8 mouse cellular contexts compared by ENCODE assay signal in genomic region chr3:146150058-146150400, GRCm38 (mm10). TPM values are rescaled to one million over a fixed set of nuclear protein-coding genes. Genes with fewer than 3 reads are reported as not detected.
A peak's percentile ranks its signal among the peaks of the same experiment; 100 is the strongest.
DNase-seq lines count a peak whose midpoint lies in the region; ATAC-seq lines count a peak whose summit lies in the region.

No protein-coding gene starts in this region.

- peak; percentile 28 for DNase-seq in ZHBTc4 (ENCODE audit: low read depth, low spot score)
- DNase-seq in kidney, postnatal 14 days: peak; percentile 47
- peak; percentile 71 to 77 for DNase-seq in spleen, adult 18-20 months
- DNase-seq in right cerebral cortex, postnatal 25 days: no peak
- no peak for DNase-seq in left cerebral cortex, adult 18-20 months (ENCODE audit: low spot score in 2 of 2)

- WGBS in embryonic facial prominence, embryonic 12.5 days: under 1% methylated on average over 26 of the region's 26 CpGs
- WGBS in heart, embryonic 15.5 days: 0% methylated on average over 26 of the region's 26 CpGs
- WGBS in macrophage (ENCODE audit: missing documents): under 1% methylated on average over 26 of the region's 26 CpGs

- peak overlapping the region; percentile 96 for H3K4me2 ChIP-seq in embryonic facial prominence, embryonic 12.5 days (replicated peaks)
- peak overlapping the region; percentile 98 for H3K4me2 ChIP-seq in heart, embryonic 15.5 days

- peaks cover 28% of the 10 kb centered on the region for H3K27me3 ChIP-seq in embryonic facial prominence, embryonic 12.5 days
- H3K27me3 ChIP-seq in heart, embryonic 15.5 days: peaks cover 18% of the 10 kb centered on the region; the same call in 1 of the 2 replicates

- H3K27ac ChIP-seq in embryonic facial prominence, embryonic 12.5 days: no peak overlapping the region
- H3K27ac ChIP-seq in heart, embryonic 15.5 days: peak overlapping the region; percentile 5; the same call in 1 of the 2 replicates
- peak overlapping the region; percentile 84 for H3K27ac ChIP-seq in macrophage

- ATAC-seq in embryonic facial prominence, embryonic 12.5 days (ENCODE audit: insufficient number of reproducible peaks, insufficient read depth, low FRiP score, low TSS enrichment): 0 out of 2 replicates have a peak, but pooled peaks have one; percentile 24
- ATAC-seq in heart, embryonic 15.5 days (replicated peaks; ENCODE audit: insufficient number of reproducible peaks, insufficient read depth, low FRiP score, low read depth): peak; percentile 38; the same call in 1 of the 2 replicates

- peak overlapping the region; percentile 50 for H3K9ac ChIP-seq in embryonic facial prominence, embryonic 12.5 days
- peak overlapping the region; percentile 53 for H3K9ac ChIP-seq in heart, embryonic 15.5 days

- H3K9me3 ChIP-seq in embryonic facial prominence, embryonic 12.5 days: peaks cover 4% of the 10 kb centered on the region; the same call in 1 of the 2 replicates
- H3K9me3 ChIP-seq in heart, embryonic 15.5 days (replicated peaks): no peaks in the 10 kb centered on the region

- H3K4me1 ChIP-seq in embryonic facial prominence, embryonic 12.5 days: peaks cover 22% of the 10 kb centered on the region
- H3K4me1 ChIP-seq in heart, embryonic 15.5 days (replicated peaks): peaks cover 17% of the 10 kb centered on the region

- H3K4me3 ChIP-seq in embryonic facial prominence, embryonic 12.5 days: peak overlapping the region; percentile 43
- H3K4me3 ChIP-seq in heart, embryonic 15.5 days: peak overlapping the region; percentile 55
- H3K4me3 ChIP-seq in macrophage (ENCODE audit: inconsistent target): peak overlapping the region; percentile 88

- H3K36me3 ChIP-seq in embryonic facial prominence, embryonic 12.5 days: no peaks in the 10 kb centered on the region
- H3K36me3 ChIP-seq in heart, embryonic 15.5 days: no peaks in the 10 kb centered on the region
- H3K36me3 ChIP-seq in macrophage (ENCODE audit: inconsistent target): no peaks in the 10 kb centered on the region

- peaks cover 46% of the 10 kb centered on the region for H3K79me2 ChIP-seq in macrophage (ENCODE audit: inconsistent target)

RNA-seq across cellular contexts. Expression of gene Mcoln2, which starts 0.4 kb away (rescaled TPM):
- 0.27 and 0.88 TPM in 2 replicates for polyA plus RNA-seq in embryonic facial prominence, embryonic 12.5 days (2016; fragmentation: Nextera tagmentation; extraction: Ambion mirVana)
- 0.35 and 1.7 TPM in 2 replicates for polyA plus RNA-seq in heart, embryonic 15.5 days (2015; fragmentation: Nextera tagmentation; extraction: Ambion mirVana)
- total RNA-seq in macrophage (2018; cell fraction: chromatin; rRNA removed): 1,000 to 10,000 TPM in 5 of 26 experiments, 100 to 1,000 TPM in 21; 274 to 1,392 (median 527) TPM
- total RNA-seq in macrophage (2018; cell fraction: cytosol; rRNA removed): 100 to 1,000 TPM in 14 of 26 experiments, 10 to 100 TPM in 12; 64.0 to 184 (median 105) TPM
- total RNA-seq in macrophage (2018; cell fraction: nucleus; rRNA removed): 1,000 to 10,000 TPM in 2 of 26 experiments, 100 to 1,000 TPM in 24; 189 to 1,164 (median 456) TPM
- polyA plus RNA-seq in macrophage (2018): 49.3 to 81.1 TPM (median 53.6 TPM) in 3 replicates
- not detected for total RNA-seq in left cerebral cortex, adult 18-20 months (2021)

RNA-seq across cellular contexts. Expression of gene Mcoln3, which starts 32.8 kb away (rescaled TPM):
- 5.3 and 5.8 TPM in 2 replicates for polyA plus RNA-seq in embryonic facial prominence, embryonic 12.5 days (2016; fragmentation: Nextera tagmentation; extraction: Ambion mirVana)
- polyA plus RNA-seq in heart, embryonic 15.5 days (2015; fragmentation: Nextera tagmentation; extraction: Ambion mirVana): 0.73 and 1.1 TPM in 2 replicates
- 10 to 100 TPM; 12.0 to 95.0 (median 30.7) TPM for total RNA-seq in macrophage (2018; cell fraction: chromatin; rRNA removed)
- total RNA-seq in macrophage (2018; cell fraction: cytosol; rRNA removed): 100 to 1,000 TPM in 2 of 26 experiments, 10 to 100 TPM in 24; 10.4 to 108 (median 39.3) TPM
- 100 to 1,000 TPM in 3 of 26 experiments, 10 to 100 TPM in 23; 12.2 to 121 (median 39.6) TPM for total RNA-seq in macrophage (2018; cell fraction: nucleus; rRNA removed)
- 38.3 to 114 TPM (median 88.0 TPM) in 3 replicates for polyA plus RNA-seq in macrophage (2018)
- total RNA-seq in left cerebral cortex, adult 18-20 months (2021): not detected

RNA-seq across cellular contexts. Expression of gene Wdr63, which starts 42.1 kb away (rescaled TPM):
- polyA plus RNA-seq in embryonic facial prominence, embryonic 12.5 days (2016; fragmentation: Nextera tagmentation; extraction: Ambion mirVana): 0.14 and 0.17 TPM in 2 replicates
- 0.09 and 0.19 TPM in 2 replicates for polyA plus RNA-seq in heart, embryonic 15.5 days (2015; fragmentation: Nextera tagmentation; extraction: Ambion mirVana)
- total RNA-seq in macrophage (2018; cell fraction: chromatin; rRNA removed): 1 to 10 TPM in 9 of 26 experiments, under 1 TPM in 16, not detected in 1; 0.22 to 2.2 (median 0.74) TPM
- under 1 TPM; 0.06 to 0.58 (median 0.14) TPM for total RNA-seq in macrophage (2018; cell fraction: cytosol; rRNA removed)
- 1 to 10 TPM in 2 of 26 experiments, under 1 TPM in 23, not detected in 1; 0.17 to 1.9 (median 0.45) TPM for total RNA-seq in macrophage (2018; cell fraction: nucleus; rRNA removed)
- polyA plus RNA-seq in macrophage (2018): 0.07 to 0.27 TPM (median 0.10 TPM) in 3 replicates
- under 1 TPM in 1 of 2 experiments, not detected in 1; 0.37 TPM for total RNA-seq in left cerebral cortex, adult 18-20 months (2021)

Comparison
In these comparisons a context has a peak if more than half of its experiments do, and no peak if none do; other contexts are left out.
1. DNase-seq: peak in ZHBTc4 (single experiment), kidney, postnatal 14 days (single experiment) and spleen, adult 18-20 months (2 of 2); none in right cerebral cortex, postnatal 25 days (single experiment) and left cerebral cortex, adult 18-20 months (0 of 2).
2. RNA of gene Mcoln2, which starts 0.4 kb away (polyA plus RNA-seq): 49.3 to 81.1 TPM in macrophage; 0.27 to 0.88 TPM in embryonic facial prominence, embryonic 12.5 days and 0.35 to 1.7 TPM in heart, embryonic 15.5 days; every median in the first group is over 10 times any median in the second.
3. Peak in every context shown above with its lines, with median percentiles within 50 percentile points of each other: H3K4me3 ChIP-seq.